Mouse (Mus musculus) mouse embryonic stem cell (cell line): ENCODE measurements around the gene Piezo1.

Experiments
- in situ Hi-C, 2 experiments: fragments of 300-500 bp; cut with MboI; formaldehyde crosslinking; loops; 1 replicate in 1 of 2; 3 replicates in 1 of 2; pipeline ENCODE4 v1.14.3; 2019 to 2020; ENCODE audit warnings: low sequenced_read_pairs in 2 of 2, low pct_unique_long_range_greater_than_20kb in 1 of 2, mixed read lengths in 1 of 2; ENCODE audit not compliant: unreplicated experiment in 1 of 2

Gene Piezo1

GRCm38 (mm10) chr8:122550234-122550994, 715 bp downstream of the Piezo1 start:
- in situ Hi-C loops = no loop called here

GRCm38 (mm10) chr8:122548891-122549439, 2.2 kb downstream of the Piezo1 start:
- in situ Hi-C loops = loop anchor here in 1 of 2 experiments (5.0 kb wide), 1 partner anchor 47 kb away; no protein-coding TSS in a partner anchor

GRCm38 (mm10) chr8:122548331-122548730, 2.8 kb downstream of the Piezo1 start:
- in situ Hi-C loops = loop anchor here in 1 of 2 experiments (5.0 kb wide), 1 partner anchor 46 kb away; no protein-coding TSS in a partner anchor

GRCm38 (mm10) chr8:122547815-122548214, 3.3 kb downstream of the Piezo1 start:
- in situ Hi-C loops = loop anchor here in 1 of 2 experiments (5.0 kb wide), 1 partner anchor 46 kb away; no protein-coding TSS in a partner anchor

GRCm38 (mm10) chr8:122546811-122547453, 4.2 kb downstream of the Piezo1 start:
- in situ Hi-C loops = loop anchor here in 1 of 2 experiments (5.0 kb wide), 1 partner anchor 45 kb away; no protein-coding TSS in a partner anchor

GRCm38 (mm10) chr8:122546066-122546755, 4.9 kb downstream of the Piezo1 start:
- in situ Hi-C loops = loop anchor here in 1 of 2 experiments (5.0 kb wide), 1 partner anchor 44 kb away; no protein-coding TSS in a partner anchor

GRCm38 (mm10) chr8:122544138-122544537, 7.0 kb downstream of the Piezo1 start:
- in situ Hi-C loops = no loop called here

- in situ Hi-C loops = no loop called here
These were observed 12.6 kb downstream of the Piezo1 start for GRCm38 (mm10) chr8:122538310-122539076.

GRCm38 (mm10) chr8:122537812-122538211, 13.3 kb downstream of the Piezo1 start:
- in situ Hi-C loops = no loop called here

- in situ Hi-C loops = no loop called here
These were observed 14.1 kb downstream of the Piezo1 start for GRCm38 (mm10) chr8:122537033-122537432.

- in situ Hi-C loops = no loop called here
These were observed 19.8 kb downstream of the Piezo1 start for GRCm38 (mm10) chr8:122531312-122531711.

- in situ Hi-C loops = no loop called here
These were observed 22.0 kb downstream of the Piezo1 start for GRCm38 (mm10) chr8:122529159-122529558.

- in situ Hi-C loops = no loop called here
These were observed 23.2 kb downstream of the Piezo1 start for GRCm38 (mm10) chr8:122527937-122528336.

- in situ Hi-C loops = no loop called here
These were observed 24.5 kb downstream of the Piezo1 start for GRCm38 (mm10) chr8:122526526-122527170.

- in situ Hi-C loops = no loop called here
These were observed 25.0 kb downstream of the Piezo1 start for GRCm38 (mm10) chr8:122526084-122526483.

- in situ Hi-C loops = no loop called here
These were observed 26.1 kb downstream of the Piezo1 start for GRCm38 (mm10) chr8:122525004-122525403.

- in situ Hi-C loops = no loop called here
These were observed 26.6 kb downstream of the Piezo1 start for GRCm38 (mm10) chr8:122524506-122524905.
